Mouse (Mus musculus) MEL (cell line): Measurements from ENCODE around the gene H2-K1.

ENCODE experiments used
- CTCF ChIP-seq, 3 experiments: IDR thresholded peaks in 2 of 3; conservative IDR thresholded peaks in 1 of 3; 2 replicates each; pipeline ENCODE4 v1.5.1; 2011 to 2012; ENCODE audit warnings: low read length in 3 of 3, low read depth in 2 of 3, mild to moderate bottlenecking in 2 of 3, improper control_type of control experiment in 1 of 3, inconsistent platforms in 1 of 3, mixed read lengths in 1 of 3, moderate library complexity in 1 of 3; ENCODE audit not compliant: control insufficient read depth in 1 of 3, insufficient read depth in 1 of 3, poor library complexity in 1 of 3, severe bottlenecking in 1 of 3
- EP300 ChIP-seq, 2 experiments: IDR thresholded peaks; 2 replicates each; pipeline ENCODE4 v1.6.1; 2011; ENCODE audit warnings: improper control_type of control experiment in 2 of 2, low read length in 2 of 2, low read depth in 1 of 2, mild to moderate bottlenecking in 1 of 2
- HCFC1 ChIP-seq: IDR thresholded peaks from 2 replicates; pipeline ENCODE4 v1.6.1; 2012; ENCODE audit warnings: low read depth, mild to moderate bottlenecking, inconsistent platforms, low read length, improper control_type of control experiment, moderate library complexity
- MAX ChIP-seq: IDR thresholded peaks from 2 replicates; pipeline ENCODE4 v1.6.1; 2011; ENCODE audit warnings: low read length, improper control_type of control experiment
- MAZ ChIP-seq: IDR thresholded peaks from 2 replicates; pipeline ENCODE4 v1.6.1; 2012; ENCODE audit warnings: low read depth, mild to moderate bottlenecking, inconsistent platforms, low read length, improper control_type of control experiment
- MXI1 ChIP-seq: IDR thresholded peaks from 2 replicates; pipeline ENCODE4 v1.6.1; 2011; ENCODE audit warnings: mild to moderate bottlenecking, low read depth, low read length, improper control_type of control experiment
- MYC ChIP-seq: IDR thresholded peaks from 2 replicates; pipeline ENCODE4 v1.6.1; 2011; ENCODE audit warnings: low read depth, mild to moderate bottlenecking, low read length, improper control_type of control experiment, moderate library complexity
- SMC3 ChIP-seq: IDR thresholded peaks from 2 replicates; pipeline ENCODE4 v1.6.1; 2011; ENCODE audit warnings: low read depth, low read length, improper control_type of control experiment
- USF1 ChIP-seq: IDR thresholded peaks from 2 replicates; pipeline ENCODE4 v1.6.1; 2014; ENCODE audit warnings: low read depth, mild to moderate bottlenecking, inconsistent platforms, low read length, improper control_type of control experiment, moderate library complexity
- ZC3H11A ChIP-seq: IDR thresholded peaks from 2 replicates; pipeline ENCODE4 v1.6.1; 2012; ENCODE audit warnings: low read depth, mild to moderate bottlenecking, inconsistent platforms, low read length, improper control_type of control experiment

DNA sequence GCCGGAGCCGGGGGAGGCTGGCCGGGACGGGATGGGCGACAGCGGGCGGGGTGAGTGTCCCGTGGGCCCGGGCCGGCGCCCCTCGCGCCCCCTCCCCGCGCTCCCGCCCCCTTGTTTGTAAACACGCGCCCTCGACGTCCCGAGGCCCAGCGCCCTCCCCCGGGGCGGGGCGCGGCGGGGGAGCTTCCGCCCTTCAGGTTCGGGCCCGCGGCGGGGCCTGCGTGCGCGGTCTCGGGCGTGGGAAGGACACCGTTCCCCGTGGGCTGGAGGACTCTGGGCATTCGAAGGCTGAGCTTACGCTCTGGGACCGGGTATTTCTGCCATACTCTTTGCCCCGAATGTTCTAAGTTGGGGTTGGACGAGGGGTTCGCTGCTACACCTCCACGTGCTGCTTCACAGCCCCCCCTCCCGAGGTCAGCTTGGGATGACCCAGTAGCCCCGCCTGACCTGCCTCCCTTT, 32.1 kb upstream of the H2-K1 start:
- no peak; the same call in 1 of the 2 replicates for TF ChIP-seq USF1
- TF ChIP-seq MXI1, result peak; percentile 88
- peak; percentile 88 for TF ChIP-seq MAX
- no peak for TF ChIP-seq ZC3H11A
- TF ChIP-seq CTCF (IDR thresholded peaks at IDR 0.05 in 2 of 3, conservative IDR thresholded peaks at IDR 0.05 in 1 of 3; ENCODE audit: control insufficient read depth in 1 of 3, insufficient read depth in 1 of 3, low read depth in 2 of 3, low read length in 3 of 3, poor library complexity in 1 of 3, severe bottlenecking in 1 of 3), result no peak
- TF ChIP-seq EP300 (IDR thresholded peaks at IDR 0.05; ENCODE audit: low read depth in 1 of 2, low read length in 2 of 2), result 0 out of 4 replicates have a peak, but pooled peaks of 1 of the 2 experiments have one; percentile 4
- TF ChIP-seq MAZ, result 0 out of 2 replicates have a peak, but pooled peaks have one; percentile 25
- no peak for TF ChIP-seq HCFC1
- no peak for TF ChIP-seq SMC3
- peak; percentile 96 for TF ChIP-seq MYC
